Mouse (Mus musculus) heart, embryonic 10.5 days (tissue): ENCODE measurements around the gene Lgals2. TPM values are rescaled to one million over a fixed set of nuclear protein-coding genes. Genes with fewer than 3 reads are reported as not detected.

Source experiments
- DNase-seq: peaks from one replicate; pipeline ENCODE4 v3.0.0-alpha.2; 2017; ENCODE audit warnings: low spot score
- H3K27ac ChIP-seq: fragments of 300-500 bp; sonication (generic); 2 replicates; pipeline ENCODE4 v1.5.1; 2016; ENCODE audit warnings: mild to moderate bottlenecking
- H3K27me3 ChIP-seq: fragments of 300-500 bp; sonication (generic); 2 replicates; pipeline ENCODE4 v1.6.1; 2016; ENCODE audit warnings: mild to moderate bottlenecking; ENCODE audit not compliant: poor library complexity, insufficient read depth, severe bottlenecking
- H3K36me3 ChIP-seq: fragments of 300-500 bp; sonication (generic); 2 replicates; pipeline ENCODE4 v1.6.1; 2016; ENCODE audit warnings: mild to moderate bottlenecking, moderate library complexity
- H3K4me1 ChIP-seq: fragments of 300-500 bp; sonication (generic); 2 replicates; pipeline ENCODE4 v1.6.1; 2016; ENCODE audit warnings: mild to moderate bottlenecking
- H3K4me3 ChIP-seq: fragments of 300-500 bp; sonication (generic); 2 replicates; pipeline ENCODE4 v1.5.1; 2016; ENCODE audit warnings: mild to moderate bottlenecking, moderate library complexity
- H3K9me3 ChIP-seq: fragments of 300-500 bp; sonication (generic); 2 replicates; pipeline ENCODE4 v1.6.1; 2016; ENCODE audit warnings: mild to moderate bottlenecking, moderate library complexity
- WGBS: fragments of 180-500 bp; shearing (Covaris S2); methylation state at CpG from one replicate; pipeline ENCODE4 v1.1.7; 2016; 5-methylcytosine and 5-hydroxymethylcytosine counted together
- polyA plus RNA-seq: library from polyadenylated mRNA; unstranded; fragments of >200 nt; fragmentation: Nextera tagmentation; extraction: Ambion mirVana; gene quantifications from 2 replicates; pipeline ENCODE4 v1.2.1, GENCODE M21; 2016

Gene Lgals2
- polyA plus RNA-seq, 1 experiment from 2014 or later = 2.2 TPM

GRCm38 (mm10) chr15:78815314-78816073 lies 39.8 kb downstream of the Lgals2 start:
- no peaks in the 10 kb centered on the region for H3K9me3 ChIP-seq
- no peak overlapping the region for H3K4me3 ChIP-seq
- no peaks in the 10 kb centered on the region for H3K36me3 ChIP-seq
- WGBS = 44% methylated on average over 11 of the region's 11 CpGs
- no peak for DNase-seq
- H3K4me1 ChIP-seq = peaks cover 17% of the 10 kb centered on the region; the same call in 1 of the 2 replicates
- H3K27ac ChIP-seq = no peak overlapping the region
- peaks cover 8% of the 10 kb centered on the region; the same call in 1 of the 2 replicates for H3K27me3 ChIP-seq

- H3K4me1 ChIP-seq = peaks cover 23% of the 10 kb centered on the region
- no peaks in the 10 kb centered on the region for H3K36me3 ChIP-seq
- DNase-seq = no peak
- 0 out of 2 replicates have a peak, but pooled peaks cover 3% of the 10 kb centered on the region for H3K27me3 ChIP-seq
- H3K9me3 ChIP-seq = no peaks in the 10 kb centered on the region
- 90% methylated on average over 4 of the region's 4 CpGs for WGBS
- no peak overlapping the region for H3K27ac ChIP-seq
- no peak overlapping the region for H3K4me3 ChIP-seq
Measured at GRCm38 (mm10) chr15:78813603-78814002, 41.7 kb downstream of the Lgals2 start.

GRCm38 (mm10) chr15:78810146-78810545 lies 45.2 kb downstream of the Lgals2 start:
- Histone ChIP-seq H3K27ac (no peak overlapping the region), H3K4me3 (no peak overlapping the region), H3K36me3 (no peaks in the 10 kb centered on the region), H3K4me1 (peaks cover 30% of the 10 kb centered on the region), H3K27me3 (peaks cover 22% of the 10 kb centered on the region), H3K9me3 (no peaks in the 10 kb centered on the region)
- WGBS = 75% methylated on average over 9 of the region's 9 CpGs
- DNase-seq = no peak

- peaks cover 26% of the 10 kb centered on the region for H3K27me3 ChIP-seq
- DNase-seq = no peak
- no peak overlapping the region for H3K27ac ChIP-seq
- no peak overlapping the region for H3K4me3 ChIP-seq
- H3K9me3 ChIP-seq = no peaks in the 10 kb centered on the region
- no peaks in the 10 kb centered on the region for H3K36me3 ChIP-seq
- H3K4me1 ChIP-seq = peaks cover 30% of the 10 kb centered on the region
- WGBS = 47% methylated on average over 9 of the region's 9 CpGs
Measured at GRCm38 (mm10) chr15:78809739-78810138, 45.6 kb downstream of the Lgals2 start.

- no peak overlapping the region for H3K4me3 ChIP-seq
- H3K27me3 ChIP-seq = peaks cover 34% of the 10 kb centered on the region
- no peaks in the 10 kb centered on the region for H3K9me3 ChIP-seq
- no peak for DNase-seq
- no peak overlapping the region for H3K27ac ChIP-seq
- peaks cover 37% of the 10 kb centered on the region for H3K4me1 ChIP-seq
- H3K36me3 ChIP-seq = no peaks in the 10 kb centered on the region
- WGBS = 67% methylated on average over 2 of the region's 2 CpGs
Measured at GRCm38 (mm10) chr15:78808980-78809379, 46.3 kb downstream of the Lgals2 start.

- Histone ChIP-seq H3K27me3 (peaks cover 49% of the 10 kb centered on the region), H3K27ac (no peak overlapping the region), H3K4me1 (peaks cover 55% of the 10 kb centered on the region), H3K36me3 (no peaks in the 10 kb centered on the region), H3K4me3 (no peak overlapping the region), H3K9me3 (no peaks in the 10 kb centered on the region)
- 57% methylated on average over 3 of the region's 3 CpGs for WGBS
- DNase-seq = no peak
Measured at GRCm38 (mm10) chr15:78807141-78807540, 48.2 kb downstream of the Lgals2 start.

GRCm38 (mm10) chr15:78806614-78807013 lies 48.7 kb downstream of the Lgals2 start:
- H3K36me3 ChIP-seq = no peaks in the 10 kb centered on the region
- H3K9me3 ChIP-seq = no peaks in the 10 kb centered on the region
- WGBS = 28% methylated on average over 2 of the region's 2 CpGs
- H3K27me3 ChIP-seq = peaks cover 54% of the 10 kb centered on the region
- H3K4me3 ChIP-seq = no peak overlapping the region
- H3K27ac ChIP-seq = no peak overlapping the region
- DNase-seq = no peak
- peaks cover 60% of the 10 kb centered on the region for H3K4me1 ChIP-seq

- peaks cover 65% of the 10 kb centered on the region for H3K27me3 ChIP-seq
- peaks cover 55% of the 10 kb centered on the region for H3K4me1 ChIP-seq
- H3K4me3 ChIP-seq = no peak overlapping the region
- H3K9me3 ChIP-seq = no peaks in the 10 kb centered on the region
- H3K27ac ChIP-seq = no peak overlapping the region
- H3K36me3 ChIP-seq = no peaks in the 10 kb centered on the region
- DNase-seq = no peak
- WGBS = 70% methylated on average over 2 of the region's 2 CpGs
Measured at GRCm38 (mm10) chr15:78805351-78805750, 50.0 kb downstream of the Lgals2 start.

- Histone ChIP-seq H3K9me3 (no peaks in the 10 kb centered on the region), H3K36me3 (no peaks in the 10 kb centered on the region), H3K27me3 (peaks cover 65% of the 10 kb centered on the region), H3K27ac (no peak overlapping the region), H3K4me1 (peaks cover 48% of the 10 kb centered on the region), H3K4me3 (no peak overlapping the region)
- 12% methylated on average over 6 of the region's 6 CpGs for WGBS
- no peak for DNase-seq
Measured at GRCm38 (mm10) chr15:78804326-78804725, 51.0 kb downstream of the Lgals2 start.

GRCm38 (mm10) chr15:78803499-78803900 lies 51.8 kb downstream of the Lgals2 start:
- Histone ChIP-seq H3K36me3 (no peaks in the 10 kb centered on the region), H3K27me3 (peaks cover 70% of the 10 kb centered on the region), H3K27ac (peak overlapping the region; percentile 85; the same call in 1 of the 2 replicates), H3K9me3 (no peaks in the 10 kb centered on the region), H3K4me1 (peaks cover 48% of the 10 kb centered on the region), H3K4me3 (peak overlapping the region; percentile 71)
- DNase-seq = no peak
- WGBS = 4% methylated on average over 8 of the region's 8 CpGs

- peak within 1 kb of the TSS; percentile 71 for H3K4me3 ChIP-seq
- H3K9me3 ChIP-seq = no peaks in the 10 kb centered on the region
- under 1% methylated on average over 70 of the region's 70 CpGs for WGBS
- peaks cover 72% of the 10 kb centered on the region for H3K27me3 ChIP-seq
- H3K36me3 ChIP-seq = no peaks in the 10 kb centered on the region
- H3K27ac ChIP-seq = peak within 1 kb of the TSS; percentile 85
- peaks cover 48% of the 10 kb centered on the region for H3K4me1 ChIP-seq
- no peak for DNase-seq
Measured at GRCm38 (mm10) chr15:78802776-78803391, 52.4 kb downstream of the Lgals2 start, which contains the start of gene Card10. Card10 (minus strand) TSS chr15:78803042.

GRCm38 (mm10) chr15:78801971-78802741 lies 53.2 kb downstream of the Lgals2 start:
- peaks cover 49% of the 10 kb centered on the region for H3K4me1 ChIP-seq
- H3K9me3 ChIP-seq = no peaks in the 10 kb centered on the region
- peaks cover 75% of the 10 kb centered on the region for H3K27me3 ChIP-seq
- DNase-seq = no peak
- no peaks in the 10 kb centered on the region for H3K36me3 ChIP-seq
- peak overlapping the region; percentile 85 for H3K27ac ChIP-seq
- H3K4me3 ChIP-seq = peak overlapping the region; percentile 71
- 7% methylated on average over 67 of the region's 67 CpGs for WGBS

GRCm38 (mm10) chr15:78801571-78801970 lies 53.8 kb downstream of the Lgals2 start:
- no peak for DNase-seq
- Histone ChIP-seq H3K36me3 (no peaks in the 10 kb centered on the region), H3K4me3 (peak overlapping the region; percentile 71), H3K27me3 (peaks cover 78% of the 10 kb centered on the region), H3K4me1 (peaks cover 50% of the 10 kb centered on the region), H3K27ac (no peak overlapping the region), H3K9me3 (no peaks in the 10 kb centered on the region)
- WGBS = 76% methylated on average over 9 of the region's 9 CpGs
